Mouse (Mus musculus) spleen, adult 2 months (tissue): ENCODE results near the gene Mob3a.

Experiments
- CTCF ChIP-seq: fragments of 200-500 bp; IDR thresholded peaks from 2 replicates; pipeline ENCODE4 v1.5.1; 2011; ENCODE audit warnings: mild to moderate bottlenecking, inconsistent platforms; ENCODE audit not compliant: insufficient read depth, insufficient read length, insufficient replicate concordance; ENCODE audit errors: extremely low read depth
- POLR2A ChIP-seq: fragments of 200-500 bp; IDR thresholded peaks from 2 replicates; pipeline ENCODE4 v1.6.1; 2011; ENCODE audit warnings: low read depth, low read length, inconsistent platforms

GRCm38 (mm10) chr10:80695801-80696501, 5.8 kb downstream of the Mob3a start:
- TF ChIP-seq POLR2A, result no peak; the same call in 1 of the 2 replicates
- no peak for TF ChIP-seq CTCF
